Mouse (Mus musculus) heart, postnatal 10 days (tissue): ENCODE data around the gene BC048671. TPM values are rescaled to one million over a fixed set of nuclear protein-coding genes. Genes with fewer than 3 reads are reported as not detected.

Source experiments
- DNase-seq, 2 experiments: peaks; one replicate each; pipeline ENCODE4 v3.0.0; 2021
- intact Hi-C: fragments of 180-260 bp; cut with DNase I; formaldehyde crosslinking; loops from one replicate; pipeline ENCODE4 v1.15.1; 2025
- total RNA-seq, 2 experiments: library from RNA; stranded (reverse); gene quantifications; 2 replicates each; pipeline ENCODE4 v1.2.3; 2021

BC048671 gene
- total RNA-seq, result not detected

- intact Hi-C loops, result no loop called here
- DNase-seq, result no peak
Measured at GRCm38 (mm10) chr6:90300919-90301318, at the start of gene BC048671. TSS of gene BC048671 (plus strand) at chr6:90301219.

- peak; percentile 3 to 16 for DNase-seq
- intact Hi-C loops, result no loop called here
Measured at GRCm38 (mm10) chr6:90288265-90288664, 12.8 kb upstream of the BC048671 start.

GRCm38 (mm10) chr6:90306315-90306975, 5.4 kb downstream of the BC048671 start:
- intact Hi-C loops, result no loop called here
- DNase-seq, result no peak

GRCm38 (mm10) chr6:90308839-90309778, 8.1 kb downstream of the BC048671 start:
- no peak for DNase-seq
- intact Hi-C loops, result no loop called here

- no peak for DNase-seq
Measured at GRCm38 (mm10) chr6:90315961-90316360, 14.9 kb downstream of the BC048671 start.

GRCm38 (mm10) chr6:90317510-90318258, 16.7 kb downstream of the BC048671 start:
- peak; percentile 23 to 26 for DNase-seq
- intact Hi-C loops, result no loop called here

More at GRCm38 (mm10) chr6:90315961-90316360, 14.9 kb downstream of the BC048671 start:
- intact Hi-C loops, result no loop called here

GRCm38 (mm10) chr6:90319019-90319418, 18.0 kb downstream of the BC048671 start:
- DNase-seq, result no peak
- intact Hi-C loops, result no loop called here

- intact Hi-C loops, result loop anchor here (10.0 kb wide), 1 partner anchor 635 kb away; no protein-coding TSS in a partner anchor
- peak; percentile 46 to 61 for DNase-seq
Measured at GRCm38 (mm10) chr6:90319475-90320191, 18.6 kb downstream of the BC048671 start.

GRCm38 (mm10) chr6:90320429-90320828, 19.4 kb downstream of the BC048671 start:
- intact Hi-C loops, result loop anchor here (10.0 kb wide), 1 partner anchor 636 kb away; no protein-coding TSS in a partner anchor
- no peak for DNase-seq

GRCm38 (mm10) chr6:90321811-90322210, 20.8 kb downstream of the BC048671 start:
- DNase-seq, result no peak
- intact Hi-C loops, result loop anchor here (10.0 kb wide), 1 partner anchor 637 kb away; no protein-coding TSS in a partner anchor

- peak in 1 of 2 experiments; percentile 24 for DNase-seq
- intact Hi-C loops, result loop anchor here (10.0 kb wide), 1 partner anchor 639 kb away; no protein-coding TSS in a partner anchor
Measured at GRCm38 (mm10) chr6:90324026-90324425, 23.0 kb downstream of the BC048671 start.

GRCm38 (mm10) chr6:90324463-90324862, 23.4 kb downstream of the BC048671 start:
- DNase-seq, result no peak
- intact Hi-C loops, result loop anchor here (10.0 kb wide), 1 partner anchor 640 kb away; no protein-coding TSS in a partner anchor

- intact Hi-C loops, result loop anchor here (10.0 kb wide), 1 partner anchor 640 kb away; no protein-coding TSS in a partner anchor
Measured at GRCm38 (mm10) chr6:90324991-90325390, 24.0 kb downstream of the BC048671 start, which contains the start of gene Chst13. TSS of gene Chst13 (minus strand) at chr6:90325185.

GRCm38 (mm10) chr6:90327670-90328069, 26.7 kb downstream of the BC048671 start:
- DNase-seq, result peak; percentile 18 to 25
- intact Hi-C loops, result loop anchor here (10.0 kb wide), 1 partner anchor 643 kb away; no protein-coding TSS in a partner anchor

More at GRCm38 (mm10) chr6:90324991-90325390, 24.0 kb downstream of the BC048671 start, which contains the start of gene Chst13:
- DNase-seq, result peak; percentile 18 to 35

GRCm38 (mm10) chr6:90329953-90330352, 28.9 kb downstream of the BC048671 start:
- peak; percentile 65 to 70 for DNase-seq
- intact Hi-C loops, result loop anchor here (10.0 kb wide), 1 partner anchor 645 kb away; no protein-coding TSS in a partner anchor

GRCm38 (mm10) chr6:90332561-90333425, 31.8 kb downstream of the BC048671 start, which contains the start of gene Uroc1:
TSS of gene Uroc1 (plus strand) at chr6:90333284.
- intact Hi-C loops, result no loop called here
- DNase-seq, result no peak

GRCm38 (mm10) chr6:90334244-90334643, 33.2 kb downstream of the BC048671 start:
- intact Hi-C loops, result no loop called here
- no peak for DNase-seq

GRCm38 (mm10) chr6:90342343-90342742, 41.3 kb downstream of the BC048671 start:
- intact Hi-C loops, result no loop called here
- DNase-seq, result no peak
